Mouse (Mus musculus) liver, embryonic 14.5 days (tissue): ENCODE results near the gene Ntm. TPM values are rescaled to one million over a fixed set of nuclear protein-coding genes. Genes with fewer than 3 reads are reported as not detected.

Source experiments
- ATAC-seq: fragments of 200-750 bp; cut with Nextera tagmentation; 2 replicates; pipeline ENCODE4 v1.8.0; 2017; ENCODE audit warnings: moderate number of reproducible peaks, mild to moderate bottlenecking, moderate library complexity; ENCODE audit not compliant: insufficient read depth
- DNase-seq, 3 experiments: peaks; one replicate each; pipeline ENCODE4 v3.0.0-alpha.2; 2012 to 2013; ENCODE audit warnings: low read depth in 3 of 3, low spot score in 3 of 3
- H3K27ac ChIP-seq: fragments of 300-500 bp; sonication (generic); 2 replicates; pipeline ENCODE4 v1.5.1; 2014; ENCODE audit warnings: moderate library complexity, mild to moderate bottlenecking, control low read depth, inconsistent platforms
- H3K27me3 ChIP-seq: fragments of 300-500 bp; sonication (generic); 2 replicates; pipeline ENCODE4 v1.6.1; 2014; ENCODE audit warnings: mild to moderate bottlenecking, low read length, moderate library complexity; ENCODE audit not compliant: control insufficient read depth, insufficient read depth
- H3K36me3 ChIP-seq: fragments of 300-500 bp; sonication (generic); replicated peaks from 2 replicates; pipeline ENCODE4 v1.6.1; 2014; ENCODE audit warnings: low read depth; ENCODE audit not compliant: control insufficient read depth, insufficient read depth
- H3K4me1 ChIP-seq, 2 experiments: fragments of 200-500 bp in 1 of 2; fragments of 300-500 bp in 1 of 2; sonication (generic) in 1 of 2; replicated peaks; 2 replicates each; pipeline ENCODE4 v1.6.1; 2012 to 2014; ENCODE audit warnings: antibody characterized with exemption in 1 of 2, inconsistent platforms in 1 of 2, low read length in 1 of 2; ENCODE audit not compliant: control insufficient read depth in 2 of 2, insufficient read depth in 2 of 2
- H3K4me2 ChIP-seq: fragments of 300-500 bp; sonication (generic); 2 replicates; pipeline ENCODE4 v1.6.1; 2014; ENCODE audit warnings: low read depth, mild to moderate bottlenecking, control low read depth, moderate library complexity
- H3K4me3 ChIP-seq, 2 experiments: fragments of 200-500 bp in 1 of 2; fragments of 300-500 bp in 1 of 2; sonication (generic) in 1 of 2; 2 replicates each; pipeline ENCODE4 v1.5.1; 2012 to 2014; ENCODE audit warnings: low read depth in 2 of 2, low read length in 2 of 2, mild to moderate bottlenecking in 2 of 2, control low read depth in 1 of 2, inconsistent platforms in 1 of 2, moderate library complexity in 1 of 2; ENCODE audit not compliant: insufficient read depth in 1 of 2
- H3K9ac ChIP-seq: fragments of 300-500 bp; sonication (generic); replicated peaks from 2 replicates; pipeline ENCODE4 v1.6.1; 2014; ENCODE audit warnings: mild to moderate bottlenecking, control low read depth, moderate library complexity
- H3K9me3 ChIP-seq: fragments of 300-500 bp; sonication (generic); 2 replicates; pipeline ENCODE4 v1.6.1; 2016; ENCODE audit warnings: low read length, mixed read lengths; ENCODE audit not compliant: control insufficient read depth
- CTCF ChIP-seq: IDR thresholded peaks from 2 replicates; pipeline ENCODE4 v1.5.1; 2016; ENCODE audit warnings: antibody characterized with exemption, low read depth, control low read depth
- EP300 ChIP-seq: IDR thresholded peaks from 2 replicates; pipeline ENCODE4 v1.6.1; 2016; ENCODE audit warnings: antibody characterized with exemption, low read depth
- WGBS: fragments of 180-500 bp; shearing (Covaris S2); extraction: QIAGEN DNeasy Blood & Tissue Kit; methylation state at CpG from one replicate; pipeline ENCODE4 v1.1.7; 2014; ENCODE audit not compliant: insufficient replicate concordance; 5-methylcytosine and 5-hydroxymethylcytosine counted together
- polyA plus RNA-seq, 2 experiments: library from polyadenylated mRNA; depleted of rRNA in 1 of 2; stranded (reverse) in 1 of 2; unstranded in 1 of 2; fragments of >200 nt; fragmentation: Nextera tagmentation in 1 of 2; extraction: Ambion mirVana in 1 of 2; gene quantifications; 2 replicates each; pipeline versions ENCODE4 v1.2.1 to v1.2.3; 2012 to 2014

Ntm gene
- polyA plus RNA-seq, 2 experiments = 0.21 to 0.30 TPM

- Histone ChIP-seq H3K4me2 (no peak overlapping the region), H3K4me1 (no peaks in the 10 kb centered on the region), H3K4me3 (no peak overlapping the region), H3K36me3 (no peaks in the 10 kb centered on the region), H3K9ac (no peak overlapping the region), H3K27ac (no peak overlapping the region), H3K9me3 (no peaks in the 10 kb centered on the region), H3K27me3 (no peaks in the 10 kb centered on the region)
- ATAC-seq (no peak), DNase-seq (no peak)
- WGBS = 65% methylated on average over 2 of the region's 2 CpGs
- no peak for TF ChIP-seq CTCF
- TF ChIP-seq EP300 = no peak
These were observed 907.3 kb downstream of the Ntm start for GRCm38 (mm10) chr9:29055637-29056036.

GRCm38 (mm10) chr9:29036466-29036865 lies 926.5 kb downstream of the Ntm start:
- Histone ChIP-seq H3K4me1 (no peaks in the 10 kb centered on the region), H3K27ac (no peak overlapping the region), H3K36me3 (no peaks in the 10 kb centered on the region), H3K4me2 (no peak overlapping the region), H3K9me3 (no peaks in the 10 kb centered on the region), H3K27me3 (no peaks in the 10 kb centered on the region), H3K9ac (no peak overlapping the region), H3K4me3 (no peak overlapping the region)
- ATAC-seq (no peak), DNase-seq (no peak)
- WGBS = 37% methylated on average over 3 of the region's 3 CpGs
- TF ChIP-seq CTCF (no peak), EP300 (no peak)

- 24% methylated on average over 4 of the region's 4 CpGs for WGBS
- no peak for DNase-seq
These were observed 926.9 kb downstream of the Ntm start for GRCm38 (mm10) chr9:29036058-29036457.

GRCm38 (mm10) chr9:29026410-29026809 lies 936.5 kb downstream of the Ntm start:
- DNase-seq (no peak), ATAC-seq (no peak)
- no peaks in the 10 kb centered on the region for H3K27me3 ChIP-seq
- H3K4me3 ChIP-seq = no peak overlapping the region
- 52% methylated on average over 6 of the region's 6 CpGs for WGBS
- H3K9ac ChIP-seq = no peak overlapping the region
- no peaks in the 10 kb centered on the region for H3K4me1 ChIP-seq
- H3K27ac ChIP-seq = no peak overlapping the region
- TF ChIP-seq CTCF (no peak), EP300 (no peak)
- H3K4me2 ChIP-seq = no peak overlapping the region
- H3K36me3 ChIP-seq = no peaks in the 10 kb centered on the region
- H3K9me3 ChIP-seq = no peaks in the 10 kb centered on the region

More at GRCm38 (mm10) chr9:29036058-29036457, 926.9 kb downstream of the Ntm start:
- H3K27ac ChIP-seq = no peak overlapping the region
- H3K9me3 ChIP-seq = no peaks in the 10 kb centered on the region
- H3K4me3 ChIP-seq = no peak overlapping the region
- no peaks in the 10 kb centered on the region for H3K27me3 ChIP-seq
- H3K36me3 ChIP-seq = no peaks in the 10 kb centered on the region
- H3K4me1 ChIP-seq = no peaks in the 10 kb centered on the region
- no peak overlapping the region for H3K9ac ChIP-seq
- TF ChIP-seq CTCF (no peak), EP300 (no peak)
- H3K4me2 ChIP-seq = no peak overlapping the region
- ATAC-seq = no peak

- Histone ChIP-seq H3K4me1 (no peaks in the 10 kb centered on the region), H3K36me3 (no peaks in the 10 kb centered on the region), H3K9ac (no peak overlapping the region), H3K27ac (no peak overlapping the region), H3K27me3 (no peaks in the 10 kb centered on the region), H3K4me3 (no peak overlapping the region), H3K9me3 (no peaks in the 10 kb centered on the region), H3K4me2 (no peak overlapping the region)
- TF ChIP-seq EP300 (no peak), CTCF (no peak)
- DNase-seq (no peak), ATAC-seq (no peak)
- 40% methylated on average over 4 of the region's 4 CpGs for WGBS
These were observed 937.3 kb downstream of the Ntm start for GRCm38 (mm10) chr9:29025603-29026002.

- Histone ChIP-seq H3K9ac (no peak overlapping the region), H3K4me3 (no peak overlapping the region), H3K27ac (no peak overlapping the region), H3K27me3 (no peaks in the 10 kb centered on the region), H3K9me3 (no peaks in the 10 kb centered on the region), H3K4me2 (no peak overlapping the region), H3K36me3 (no peaks in the 10 kb centered on the region), H3K4me1 (no peaks in the 10 kb centered on the region)
- ATAC-seq (no peak), DNase-seq (no peak)
- TF ChIP-seq EP300 (no peak), CTCF (no peak)
- WGBS = 19% methylated on average over 1 of the region's 1 CpGs
These were observed 937.8 kb downstream of the Ntm start for GRCm38 (mm10) chr9:29025104-29025503.
